Mouse (Mus musculus) bone marrow macrophage, adult 2 months (primary cell): ENCODE measurements around the gene Usp3.

Experiments used
- CTCF ChIP-seq: IDR thresholded peaks from 2 replicates; pipeline ENCODE4 v1.5.1; 2012; ENCODE audit warnings: low read depth, mild to moderate bottlenecking, low read length, moderate library complexity
- POLR2A ChIP-seq: IDR thresholded peaks from 2 replicates; pipeline ENCODE4 v1.6.1; 2012; ENCODE audit warnings: mild to moderate bottlenecking, low read depth, low read length, borderline replicate concordance

DNA sequence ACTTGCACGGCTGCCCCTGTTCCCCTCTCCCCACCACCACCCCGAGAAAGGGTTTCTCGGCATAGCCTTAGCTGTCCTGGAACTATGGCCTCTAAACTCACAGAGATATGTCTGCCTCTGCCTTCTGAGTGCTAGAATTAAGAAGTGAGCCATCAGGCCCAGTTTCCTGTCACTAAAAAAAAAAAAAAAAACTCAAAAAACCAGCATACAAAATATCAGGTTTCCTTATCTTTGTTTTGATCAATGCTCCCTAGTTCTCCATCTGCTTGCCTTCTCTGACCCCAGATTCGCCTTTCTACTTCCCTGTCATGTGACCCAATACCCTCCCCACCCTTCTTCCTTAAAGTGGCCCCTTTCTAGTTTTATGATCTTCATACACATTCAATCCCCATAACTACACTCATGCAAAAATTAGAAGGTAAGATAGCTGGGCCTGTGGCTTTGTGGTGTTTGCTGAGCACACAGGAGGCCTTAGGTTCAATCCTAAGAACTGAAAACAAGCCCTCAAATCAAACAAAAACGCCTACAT is 15.9 kb upstream of the Usp3 start:
- no peak for TF ChIP-seq CTCF
- TF ChIP-seq POLR2A, result no peak
